Mouse (Mus musculus) T-cell, adult 2 months (primary cell): ENCODE results near the gene Tfcp2.

Experiments used
- DNase-seq: peaks from one replicate; pipeline ENCODE4 v3.0.0; 2022; ENCODE audit warnings: low spot score

The Tfcp2 gene

DNA sequence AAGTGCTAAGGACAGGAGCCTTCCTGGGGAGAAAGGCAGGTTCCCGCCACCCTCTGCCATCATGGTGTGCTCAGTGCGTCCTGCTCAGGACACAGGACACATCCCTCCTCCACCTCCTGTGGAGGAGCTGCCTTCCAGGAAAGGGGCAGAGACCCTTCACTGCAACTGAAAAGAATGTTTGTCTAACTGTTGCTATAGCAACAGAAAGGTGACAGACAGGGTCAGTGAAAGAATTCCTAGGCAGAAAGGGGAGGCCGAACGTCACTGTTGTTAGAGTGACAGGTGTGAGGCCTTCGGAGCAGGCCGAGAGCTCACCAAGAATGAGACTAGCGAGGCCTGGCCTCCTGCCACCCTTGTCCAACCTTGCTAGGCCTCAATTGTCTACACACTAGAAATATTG, 65.4 kb downstream of the Tfcp2 start:
- no peak for DNase-seq

DNA sequence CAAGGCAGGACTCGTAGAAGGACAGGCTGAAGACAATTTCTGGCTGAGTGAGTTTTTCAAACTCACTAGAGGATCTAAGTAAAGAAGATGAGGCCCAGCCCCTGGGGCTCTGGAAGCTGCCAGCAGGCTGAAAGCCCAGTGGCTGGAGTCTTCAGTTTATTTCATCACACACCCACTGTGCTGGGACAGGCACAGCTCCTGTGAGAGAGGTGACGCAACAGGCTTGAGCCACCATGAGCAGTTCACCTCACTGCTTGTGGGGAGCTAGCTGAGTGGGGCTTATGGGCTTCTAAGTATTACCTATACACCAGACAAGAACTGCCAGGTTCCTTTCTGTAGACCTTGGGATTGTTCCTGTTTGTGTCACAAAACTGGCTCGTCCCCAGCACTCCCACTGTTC, 66.2 kb downstream of the Tfcp2 start:
- no peak for DNase-seq

DNA sequence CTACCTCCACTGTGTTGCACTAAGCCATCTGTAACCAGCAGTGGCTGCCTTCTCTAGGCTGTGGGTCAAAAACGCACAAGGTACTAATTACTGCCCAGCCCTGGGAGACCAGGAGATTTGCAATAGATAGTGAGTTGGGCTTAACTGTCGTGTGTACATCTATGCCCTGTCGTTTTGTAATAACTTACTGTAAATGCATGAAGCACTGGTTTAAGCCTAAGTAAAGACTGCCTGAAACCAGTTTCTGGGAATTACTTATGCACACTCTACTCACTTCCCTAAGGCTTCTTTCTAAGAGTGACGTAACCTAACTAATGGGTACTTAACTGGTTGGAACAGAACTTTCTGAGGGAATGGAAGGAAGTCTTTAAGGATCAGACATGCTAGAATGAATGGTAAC, 72.9 kb downstream of the Tfcp2 start:
- DNase-seq = no peak

GRCm38 (mm10) chr15:100478351-100478750, 73.5 kb downstream of the Tfcp2 start:
- DNase-seq = peak; percentile 57

GRCm38 (mm10) chr15:100473926-100474503, 77.8 kb downstream of the Tfcp2 start:
- DNase-seq = no peak

- DNase-seq = no peak
Measured at GRCm38 (mm10) chr15:100470037-100470436, 81.8 kb downstream of the Tfcp2 start.

- DNase-seq = no peak
Measured at GRCm38 (mm10) chr15:100469189-100469545, 82.6 kb downstream of the Tfcp2 start.

GRCm38 (mm10) chr15:100468295-100469188, 83.3 kb downstream of the Tfcp2 start, which contains the start of gene Letmd1:
TSS of gene Letmd1 (plus strand) at chr15:100469023.
- peak; percentile 91 for DNase-seq

DNA sequence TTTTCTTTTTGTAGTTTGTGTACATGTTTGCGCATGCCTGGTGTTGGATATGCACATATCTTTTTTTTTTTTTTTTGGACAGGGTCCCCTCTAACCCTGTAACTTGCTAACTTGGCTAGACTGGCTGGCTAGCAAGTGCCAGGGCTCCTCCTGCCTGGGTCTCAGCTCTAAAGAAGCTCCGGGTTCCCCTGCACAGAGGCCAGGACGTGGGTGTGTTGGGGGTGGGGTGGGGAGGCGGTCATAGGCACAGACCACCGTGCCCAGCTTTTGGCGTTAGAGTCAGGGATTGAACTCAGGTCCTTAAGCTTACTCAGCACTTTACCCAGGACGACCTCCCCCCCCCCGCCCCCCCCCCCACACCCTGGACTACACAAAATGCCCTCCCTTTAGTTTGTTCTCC, 84.1 kb downstream of the Tfcp2 start:
- no peak for DNase-seq

DNA sequence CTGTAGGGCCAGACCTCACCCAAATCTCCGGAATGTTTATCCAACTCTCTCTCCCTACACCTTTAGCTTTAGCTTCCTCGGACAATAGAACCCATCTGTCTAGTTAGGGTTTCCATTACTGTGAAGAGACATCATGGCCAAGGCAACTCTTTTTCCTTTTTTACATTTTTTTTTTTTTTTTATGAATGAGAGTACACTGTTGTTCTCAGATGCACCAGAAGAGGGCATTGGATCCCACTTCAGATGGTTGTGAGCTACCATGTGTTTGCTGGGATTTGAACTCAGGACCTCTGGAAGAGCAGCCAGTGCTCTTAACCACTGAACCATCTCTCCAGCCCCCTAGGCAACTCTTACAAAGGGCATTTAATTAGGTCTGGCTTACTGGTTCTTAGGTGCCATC, 86.4 kb downstream of the Tfcp2 start:
- no peak for DNase-seq

DNA sequence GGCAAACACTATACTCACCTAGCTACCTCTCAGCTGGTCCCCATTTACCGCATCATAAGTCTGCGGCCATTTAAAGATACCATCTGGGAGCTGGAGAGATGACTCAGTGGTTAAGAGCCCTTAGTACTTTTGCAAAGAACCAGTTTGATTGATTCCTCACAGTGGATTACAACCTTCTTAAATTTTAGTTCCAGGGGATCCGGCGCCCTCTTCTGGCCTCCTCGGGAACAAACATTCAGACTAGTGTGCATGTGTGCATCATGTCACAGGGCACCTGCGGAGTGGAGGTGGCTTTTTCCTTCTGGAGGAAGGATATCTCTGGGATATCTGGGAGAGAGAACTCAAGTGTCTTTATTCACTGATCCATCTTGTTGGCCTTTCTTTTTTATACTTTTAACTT, 88.1 kb downstream of the Tfcp2 start:
- peak; percentile 73 for DNase-seq

GRCm38 (mm10) chr15:100462086-100462485, 89.7 kb downstream of the Tfcp2 start:
- DNase-seq = no peak

DNA sequence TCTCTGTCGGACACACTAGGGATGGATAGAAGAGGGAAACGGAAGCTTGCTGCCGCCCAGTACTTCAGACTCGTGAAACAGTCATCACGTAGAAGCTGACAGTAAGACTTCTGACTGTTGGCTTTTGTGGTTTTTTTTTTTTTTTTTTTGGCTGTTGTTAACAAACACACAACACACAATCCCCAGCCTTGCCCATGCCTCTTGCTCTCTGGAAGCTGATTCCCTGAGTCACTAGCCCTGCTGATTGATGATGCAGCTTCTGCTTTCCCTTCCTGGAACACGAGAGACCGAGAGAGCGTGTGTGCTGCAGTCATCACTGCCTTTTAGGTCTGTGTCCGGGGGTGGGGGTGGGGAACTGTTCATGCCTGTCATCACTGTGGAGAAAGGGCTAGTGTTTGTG, 90.2 kb downstream of the Tfcp2 start:
- no peak for DNase-seq

GRCm38 (mm10) chr15:100460942-100461341, 90.9 kb downstream of the Tfcp2 start:
- peak; percentile 44 for DNase-seq

DNA sequence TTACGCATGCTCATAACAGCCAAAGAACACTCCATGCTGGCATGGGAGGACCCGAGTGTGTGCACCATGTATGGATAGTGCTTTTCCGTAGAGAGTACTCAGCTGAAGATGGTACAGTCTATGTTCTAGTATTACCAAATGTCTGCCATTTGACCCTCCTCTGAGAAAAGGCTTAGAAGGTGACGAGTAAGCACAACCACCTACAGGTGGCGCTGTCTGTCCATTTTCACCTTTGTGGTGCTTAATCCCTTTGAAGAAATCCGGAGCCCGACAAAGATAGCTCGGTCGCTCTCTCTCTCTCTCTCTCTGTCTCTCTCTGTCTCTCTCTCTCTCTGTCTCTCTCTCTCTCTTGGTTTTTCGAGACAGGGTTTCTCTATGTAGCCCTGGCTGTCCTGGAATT, 93.8 kb downstream of the Tfcp2 start:
- peak; percentile 73 for DNase-seq

- DNase-seq = peak; percentile 75
Measured at GRCm38 (mm10) chr15:100457340-100457739, 94.5 kb downstream of the Tfcp2 start.

DNA sequence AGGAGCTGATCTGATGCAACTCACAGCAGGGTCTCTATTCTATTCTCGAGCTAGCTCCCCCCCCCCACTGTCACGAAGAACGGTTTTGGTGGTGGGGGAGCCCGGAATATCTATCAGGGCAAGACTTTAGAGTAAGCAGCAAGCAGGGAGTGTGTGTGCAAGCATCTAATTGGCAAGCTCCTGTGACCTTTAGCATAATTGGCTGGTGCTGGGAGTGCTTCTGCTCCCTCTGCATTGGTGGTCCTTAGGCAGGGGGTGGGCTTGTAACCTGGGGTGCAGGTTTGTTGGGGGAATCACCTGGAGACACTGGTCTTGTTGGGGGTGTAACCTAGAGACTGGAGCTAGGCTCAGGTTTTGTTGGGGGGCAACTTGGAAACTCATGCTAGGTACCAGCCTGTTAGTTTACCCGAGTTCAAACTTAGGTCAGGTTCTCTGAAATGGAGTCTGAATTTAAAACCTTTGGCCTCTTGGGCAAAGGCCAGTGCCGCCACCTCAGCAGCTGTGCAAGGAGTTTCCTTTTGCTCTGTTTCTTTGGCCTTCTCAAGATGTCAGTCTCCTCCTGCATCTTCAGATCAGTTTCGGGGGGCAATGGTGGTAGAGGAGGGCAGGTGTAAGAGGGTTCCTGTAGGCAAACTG, 95.3 kb downstream of the Tfcp2 start:
- no peak for DNase-seq

- no peak for DNase-seq
Measured at GRCm38 (mm10) chr15:100452486-100452885, 99.3 kb downstream of the Tfcp2 start.

GRCm38 (mm10) chr15:100451245-100451644, 100.6 kb downstream of the Tfcp2 start:
- no peak for DNase-seq

GRCm38 (mm10) chr15:100449495-100449894, 102.3 kb downstream of the Tfcp2 start:
- DNase-seq = no peak

DNA sequence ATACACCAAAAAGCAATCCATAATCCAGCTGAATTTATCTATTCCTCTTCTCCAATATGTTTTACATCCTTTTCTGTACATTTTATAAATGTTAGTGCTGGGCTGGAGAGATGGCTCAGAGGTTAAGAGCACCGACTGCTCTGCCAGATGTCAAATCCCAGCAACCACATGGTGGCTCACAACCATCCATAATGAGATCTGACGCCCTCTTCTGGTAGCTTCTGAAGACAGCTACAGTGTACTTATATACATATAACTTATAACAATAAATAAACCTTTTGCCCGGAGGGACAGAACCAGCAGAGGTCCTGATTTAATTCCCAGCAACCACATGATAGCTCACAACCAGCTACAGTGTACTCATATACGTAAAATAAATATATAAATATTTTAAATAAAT, 103.2 kb downstream of the Tfcp2 start:
- DNase-seq = no peak
